Mouse (Mus musculus) liver, embryonic 14.5 days (tissue): ENCODE results near the gene Gnb2.

Experiments used
- CTCF ChIP-seq: IDR thresholded peaks from 2 replicates; pipeline ENCODE4 v1.5.1; 2016; ENCODE audit warnings: antibody characterized with exemption, low read depth, control low read depth
- EP300 ChIP-seq: IDR thresholded peaks from 2 replicates; pipeline ENCODE4 v1.6.1; 2016; ENCODE audit warnings: antibody characterized with exemption, low read depth

DNA sequence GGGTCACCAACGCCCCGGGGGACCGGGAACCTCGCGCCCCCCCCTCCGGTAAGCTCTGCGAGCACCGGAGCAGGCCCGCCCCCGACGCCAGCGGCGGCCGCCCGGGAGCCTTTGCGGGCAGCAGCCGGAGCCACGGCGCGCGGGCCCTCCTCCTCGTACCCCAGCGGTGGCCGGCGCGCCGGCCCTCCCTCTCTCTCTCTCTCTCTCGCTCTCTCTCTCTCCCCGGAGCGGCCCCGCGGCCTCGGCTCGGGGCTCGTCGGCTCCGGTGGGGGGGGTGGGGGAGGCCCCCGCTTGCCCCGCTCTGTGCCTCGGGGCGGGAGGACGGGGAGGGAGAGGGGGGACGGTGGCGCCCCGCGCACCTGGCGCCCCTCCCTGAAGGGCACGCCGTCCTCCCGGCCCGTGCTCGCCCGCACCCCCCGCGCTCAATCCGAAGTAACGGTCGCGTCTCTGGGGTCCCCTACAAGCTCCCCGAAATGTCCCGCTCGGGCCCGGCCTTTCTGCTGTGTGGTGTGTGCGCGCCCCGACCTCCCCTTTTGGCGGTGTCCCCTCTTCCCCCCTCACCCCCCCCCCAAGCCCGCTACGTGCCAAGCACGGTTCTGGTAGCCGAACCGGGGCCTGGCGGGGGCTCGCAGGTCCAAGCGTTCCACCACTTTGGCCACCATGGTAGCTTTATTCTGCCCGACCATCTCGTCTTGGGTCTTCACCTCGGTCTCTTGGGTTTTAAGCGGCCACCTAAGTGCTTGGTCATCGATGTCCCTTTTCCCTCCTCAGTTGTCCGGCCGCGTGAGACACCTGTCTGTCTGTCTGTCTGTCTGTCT is 22.5 kb downstream of the Gnb2 start:
- no peak for TF ChIP-seq CTCF
- no peak for TF ChIP-seq EP300
